In genomic region chr16:45251773-45252413, GRCm38 (mm10) we compare ENCODE assay signal across 25 mouse cellular contexts. TPM values are rescaled to one million over a fixed set of nuclear protein-coding genes. Genes with fewer than 3 reads are reported as not detected.
A peak's percentile ranks its signal among the peaks of the same experiment; 100 is the strongest.
DNase-seq lines count a peak whose midpoint lies in the region; ATAC-seq lines count a peak whose summit lies in the region.
"Had no signal": no experiment of that assay in that cellular context is flagged by ENCODE, and none has a peak within 500 bp of the region (broad histone marks: within the 10 kb centered on the region; RNA-seq: fewer than 3 reads in every experiment).

No protein-coding gene starts in this region.

- H3K4me1 ChIP-seq in liver, embryonic 11.5 days (replicated peaks; ENCODE audit: control insufficient read depth, insufficient read depth, low read length) = no peaks in the 10 kb centered on the region
- H3K4me1 ChIP-seq: heart, embryonic 12.5 days; limb, embryonic 15.5 days had no signal

- H3K9me3 ChIP-seq in liver, embryonic 11.5 days (ENCODE audit: control insufficient read depth, low read length) = no peaks in the 10 kb centered on the region
- H3K9me3 ChIP-seq: heart, embryonic 12.5 days; limb, embryonic 15.5 days had no signal

- no peaks in the 10 kb centered on the region for H3K27me3 ChIP-seq in liver, embryonic 11.5 days (replicated peaks; ENCODE audit: control insufficient read depth, insufficient read depth, low read length)
- H3K27me3 ChIP-seq: heart, embryonic 12.5 days; limb, embryonic 15.5 days had no signal

- no peak for ATAC-seq in liver, embryonic 11.5 days (replicated peaks; ENCODE audit: low FRiP score)
- ATAC-seq: forebrain, embryonic 16.5 days; intestine, postnatal 0 days; Patski had no signal

- H3K4me2 ChIP-seq in liver, embryonic 11.5 days = no peak overlapping the region
- H3K4me2 ChIP-seq: heart, embryonic 12.5 days; hindbrain, embryonic 14.5 days; limb, embryonic 15.5 days; midbrain, embryonic 11.5 days had no signal

- H3K4me3 ChIP-seq in liver, embryonic 11.5 days (ENCODE audit: low read depth, low read length) = no peak overlapping the region
- H3K4me3 ChIP-seq: heart, embryonic 12.5 days; layer of hippocampus, adult 2 months; limb, embryonic 15.5 days had no signal

- peak; percentile 18 for DNase-seq in kidney, adult 9 months
- DNase-seq in kidney, adult 18-20 months = no peak
- DNase-seq in thymus, postnatal 0 days (ENCODE audit: low spot score) = peak; percentile 55
- DNase-seq in thymus, postnatal 36 days = no peak
- DNase-seq in brain, adult 2 months (ENCODE audit: low read depth, low spot score) = peak; percentile 30
- DNase-seq in telencephalon, adult 2 months (ENCODE audit: low read depth, low spot score) = peak; percentile 33
- no peak for DNase-seq in left cerebral cortex, adult 9 months (ENCODE audit: low spot score in 2 of 2)
- no peak for DNase-seq in liver, embryonic 11.5 days (ENCODE audit: low spot score)
- DNase-seq: adrenal gland, postnatal 14 days; cerebellum, adult 11-12 months; cerebellum, postnatal 14 days; heart, postnatal 14 days; kidney, postnatal 14 days; layer of hippocampus, postnatal 36 days; lung, postnatal 14 days; right cerebral cortex, adult 18-20 months had no signal

- no peak overlapping the region for H3K27ac ChIP-seq in liver, embryonic 11.5 days (ENCODE audit: low read depth, low read length)
- H3K27ac ChIP-seq: hindbrain, embryonic 14.5 days; layer of hippocampus, adult 2 months; limb, embryonic 15.5 days; stomach, postnatal 0 days had no signal

- 60% methylated on average over 6 of the region's 6 CpGs for WGBS in liver, embryonic 11.5 days

- no peaks in the 10 kb centered on the region for H3K36me3 ChIP-seq in liver, embryonic 11.5 days (ENCODE audit: control insufficient read depth, insufficient read depth, low read length)
- H3K36me3 ChIP-seq: heart, embryonic 12.5 days; limb, embryonic 15.5 days had no signal

- no peak overlapping the region for H3K9ac ChIP-seq in liver, embryonic 11.5 days (ENCODE audit: low read depth, low read length)
- H3K9ac ChIP-seq: heart, embryonic 12.5 days; hindbrain, embryonic 14.5 days; limb, embryonic 15.5 days had no signal

RNA-seq across cellular contexts. Expression of gene Btla, which starts 27.8 kb away (rescaled TPM):
- polyA plus RNA-seq in thymus, postnatal 0 days (2015; fragmentation: Nextera tagmentation; extraction: Ambion mirVana) = 5.1 and 5.8 TPM in 2 replicates
- 0.12 and 0.59 TPM in 2 replicates for polyA plus RNA-seq in liver, embryonic 11.5 days (2014; fragmentation: Nextera tagmentation; extraction: Ambion mirVana)
- polyA plus RNA-seq: heart, embryonic 12.5 days; hindbrain, embryonic 14.5 days; Patski had no signal

Comparison
In these comparisons a context has a peak if more than half of its experiments do, and no peak if none do; other contexts are left out.
1. DNase-seq: peak in kidney, adult 9 months (single experiment), thymus, postnatal 0 days (single experiment), brain, adult 2 months (single experiment) and telencephalon, adult 2 months (single experiment); none in kidney, adult 18-20 months (single experiment), thymus, postnatal 36 days (0 of 2), left cerebral cortex, adult 9 months (0 of 2) and liver, embryonic 11.5 days (single experiment).